Mouse (Mus musculus) CH12.LX (cell line): ENCODE results near the gene Terb2.
"Not testable (repeated sequence)": the region's sequence is repeated elsewhere in the genome, so short reads cannot be mapped to it uniquely, and the experiment has no call there.

ENCODE experiments used
- CHD2 ChIP-seq: IDR thresholded peaks from 2 replicates; pipeline ENCODE4 v1.6.1; 2011; ENCODE audit warnings: low read length, improper control_type of control experiment
- CTCF ChIP-seq, 2 experiments: IDR thresholded peaks in 1 of 2; conservative IDR thresholded peaks in 1 of 2; 2 replicates each; pipeline ENCODE4 v1.5.1; 2011 to 2012; ENCODE audit warnings: low read depth in 2 of 2, low read length in 2 of 2, improper control_type of control experiment in 1 of 2, inconsistent platforms in 1 of 2, mild to moderate bottlenecking in 1 of 2, moderate library complexity in 1 of 2
- ELF1 ChIP-seq: IDR thresholded peaks from 2 replicates; pipeline ENCODE4 v1.6.1; 2014; ENCODE audit warnings: low read depth, mild to moderate bottlenecking, inconsistent platforms, low read length, improper control_type of control experiment
- EP300 ChIP-seq: IDR thresholded peaks from 2 replicates; pipeline ENCODE4 v1.6.1; 2011; ENCODE audit warnings: low read length, improper control_type of control experiment
- ETS1 ChIP-seq: conservative IDR thresholded peaks from 2 replicates; pipeline ENCODE4 v1.6.1; 2012; ENCODE audit warnings: low read depth, mild to moderate bottlenecking, inconsistent platforms, low read length, improper control_type of control experiment, moderate library complexity
- MAZ ChIP-seq: IDR thresholded peaks from 2 replicates; pipeline ENCODE4 v1.6.1; 2012; ENCODE audit warnings: low read depth, mild to moderate bottlenecking, inconsistent platforms, low read length, improper control_type of control experiment, moderate library complexity
- MEF2A ChIP-seq: IDR thresholded peaks from 2 replicates; pipeline ENCODE4 v1.6.1; 2014; ENCODE audit warnings: low read depth, mild to moderate bottlenecking, inconsistent platforms, low read length, improper control_type of control experiment, borderline replicate concordance
- MYC ChIP-seq: IDR thresholded peaks from 2 replicates; pipeline ENCODE4 v1.6.1; 2011; ENCODE audit warnings: low read depth, mild to moderate bottlenecking, improper control_type of control experiment, low read length
- POLR2A ChIP-seq: IDR thresholded peaks from 2 replicates; pipeline ENCODE4 v1.6.1; 2011; ENCODE audit warnings: low read depth, mild to moderate bottlenecking, improper control_type of control experiment, low read length
- POLR2AphosphoS2 ChIP-seq: IDR thresholded peaks from 2 replicates; pipeline ENCODE4 v1.6.1; 2011; ENCODE audit warnings: low read depth, low read length, improper control_type of control experiment
- TCF12 ChIP-seq: IDR thresholded peaks from 2 replicates; pipeline ENCODE4 v1.6.1; 2014; ENCODE audit warnings: low read depth, mild to moderate bottlenecking, inconsistent platforms, low read length, improper control_type of control experiment
- USF1 ChIP-seq: IDR thresholded peaks from 2 replicates; pipeline ENCODE4 v1.6.1; 2014; ENCODE audit warnings: low read depth, mild to moderate bottlenecking, inconsistent platforms, low read length, improper control_type of control experiment
- USF2 ChIP-seq: conservative IDR thresholded peaks from 2 replicates; pipeline ENCODE4 v1.6.1; 2011; ENCODE audit warnings: low read depth, low read length, improper control_type of control experiment

- not testable (repeated sequence) for TF ChIP-seq TCF12; ELF1; CTCF (conservative IDR thresholded peaks at IDR 0.05 in 1 of 2, IDR thresholded peaks at IDR 0.05 in 1 of 2; ENCODE audit: low read depth in 2 of 2, low read length in 2 of 2); CHD2; MYC; POLR2AphosphoS2; MEF2A; USF2; ETS1; POLR2A; USF1; MAZ; EP300
These were observed 31.0 kb downstream of the Terb2 start for GRCm38 (mm10) chr2:122217075-122217474.
